Mouse (Mus musculus) erythroblast, embryonic 14.5 days (primary cell): Measurements from ENCODE around the gene Megf11.

Experiments
- GATA1 ChIP-seq: IDR thresholded peaks from 2 replicates; pipeline ENCODE4 v1.6.1; 2012; ENCODE audit warnings: low read length, inconsistent platforms, mixed read lengths
- TAL1 ChIP-seq: IDR thresholded peaks from 3 replicates; pipeline ENCODE4 v1.6.1; 2012; ENCODE audit warnings: low read length, inconsistent platforms, mixed read lengths

- TF ChIP-seq GATA1 = no peak
- TF ChIP-seq TAL1 = no peak
Measured at GRCm38 (mm10) chr9:64447070-64447469, 61.6 kb downstream of the Megf11 start.
